Mouse (Mus musculus) heart, adult 2 months (tissue): ENCODE data around the gene Psmd9.

Experiments
- CTCF ChIP-seq: fragments of 200-600 bp; IDR thresholded peaks from 2 replicates; pipeline ENCODE4 v1.8.1; 2022; ENCODE audit warnings: antibody characterized with exemption, mild to moderate bottlenecking, moderate library complexity
- EP300 ChIP-seq: fragments of 200-500 bp; IDR thresholded peaks from 2 replicates; pipeline ENCODE4 v1.6.1; 2011; ENCODE audit warnings: low read depth, low read length, control low read depth; ENCODE audit not compliant: insufficient read depth
- POLR2A ChIP-seq: fragments of 200-500 bp; IDR thresholded peaks from 2 replicates; pipeline ENCODE4 v1.6.1; 2011; ENCODE audit warnings: mild to moderate bottlenecking, low read depth, low read length, control low read depth; ENCODE audit not compliant: insufficient read depth

GRCm38 (mm10) chr5:123170365-123170764, 1.2 kb downstream of the Psmd9 start:
- TF ChIP-seq EP300: no peak
- TF ChIP-seq CTCF: no peak
- TF ChIP-seq POLR2A: no peak
